Mouse (Mus musculus): ENCODE results near the gene Got1.

Got1 gene

DNA sequence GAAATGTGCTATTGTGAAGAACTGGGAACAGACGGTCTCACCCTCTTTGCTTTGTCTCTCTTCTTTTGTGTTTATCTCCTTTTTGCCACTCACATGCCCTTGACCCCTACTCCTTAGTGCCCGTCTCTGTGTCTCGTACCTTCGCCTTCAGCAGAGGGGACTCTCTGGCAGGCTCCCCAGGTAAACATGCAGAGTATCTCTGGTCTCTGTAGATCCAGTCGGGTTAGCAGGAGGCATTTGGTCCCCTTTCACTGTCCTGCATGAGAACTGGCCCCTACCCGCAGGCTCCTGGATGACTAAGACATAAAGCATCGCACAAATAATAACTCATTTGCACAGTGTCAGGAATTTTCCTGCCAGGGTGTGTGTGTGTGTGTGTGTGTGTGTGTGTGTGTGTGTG lies 48.3 kb downstream of the Got1 start:
- ChIA-PET POLR2A (no interaction called here), CTCF (interaction anchor here in 1 of 4 experiments (0.7 kb wide), 1 partner anchor 18 kb away, joined by 8 read pairs; no protein-coding TSS in a partner anchor)

- ChIA-PET CTCF (no interaction called here), POLR2A (no interaction called here)
These were observed 48.8 kb downstream of the Got1 start for GRCm38 (mm10) chr19:43475642-43476041.

DNA sequence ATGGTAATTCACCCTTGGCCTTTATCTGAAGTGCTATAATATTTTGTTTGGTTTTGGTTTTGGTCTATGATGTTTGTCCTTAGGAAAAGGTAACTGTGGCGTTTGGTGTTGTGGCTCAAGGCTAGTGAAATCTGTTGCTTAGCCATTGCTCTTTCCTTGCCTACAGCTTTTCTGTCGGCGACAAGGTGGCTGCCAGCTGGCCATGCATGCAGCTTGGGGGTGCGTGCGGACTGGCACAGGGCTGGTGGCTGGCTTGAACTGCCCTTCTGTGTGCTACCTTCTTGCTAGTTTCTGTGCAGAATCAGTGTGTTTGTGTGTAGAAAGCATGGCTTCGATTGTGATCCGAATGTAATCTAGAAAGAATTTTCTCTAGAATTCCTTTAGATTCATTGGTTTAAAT lies 51.6 kb downstream of the Got1 start:
- ChIA-PET POLR2A (interaction anchor here in 1 of 4 experiments (0.6 to 0.8 kb wide), 3 partner anchors 69 to 414 kb away, joined by 3 to 4 read pairs (median 4); no protein-coding TSS in a partner anchor), CTCF (interaction anchor here in 2 of 4 experiments (0.6 to 1.6 kb wide), 2 partner anchors 18 to 58 kb away, joined by 3 to 6 read pairs; no protein-coding TSS in a partner anchor)

- POLR2A ChIA-PET = interaction anchor here in 3 of 4 experiments (0.6 to 1.4 kb wide), 7 partner anchors 11 to 415 kb away, joined by 3 to 5 read pairs (median 4); partner anchors contain the start of gene Slc25a28 (in 1 of the 3)
- CTCF ChIA-PET = interaction anchor here in 3 of 4 experiments (0.6 to 1.6 kb wide), 3 partner anchors 9 to 58 kb away, joined by 3 to 6 read pairs (median 3); no protein-coding TSS in a partner anchor
These were observed 52.1 kb downstream of the Got1 start for GRCm38 (mm10) chr19:43472331-43472730.

- CTCF ChIA-PET = interaction anchor here in 2 of 4 experiments (0.5 to 0.6 kb wide), 2 partner anchors 267 to 713 kb away, joined by 3 to 7 read pairs; no protein-coding TSS in a partner anchor
- POLR2A ChIA-PET = no interaction called here
These were observed 55.1 kb downstream of the Got1 start for GRCm38 (mm10) chr19:43469333-43469732.

DNA sequence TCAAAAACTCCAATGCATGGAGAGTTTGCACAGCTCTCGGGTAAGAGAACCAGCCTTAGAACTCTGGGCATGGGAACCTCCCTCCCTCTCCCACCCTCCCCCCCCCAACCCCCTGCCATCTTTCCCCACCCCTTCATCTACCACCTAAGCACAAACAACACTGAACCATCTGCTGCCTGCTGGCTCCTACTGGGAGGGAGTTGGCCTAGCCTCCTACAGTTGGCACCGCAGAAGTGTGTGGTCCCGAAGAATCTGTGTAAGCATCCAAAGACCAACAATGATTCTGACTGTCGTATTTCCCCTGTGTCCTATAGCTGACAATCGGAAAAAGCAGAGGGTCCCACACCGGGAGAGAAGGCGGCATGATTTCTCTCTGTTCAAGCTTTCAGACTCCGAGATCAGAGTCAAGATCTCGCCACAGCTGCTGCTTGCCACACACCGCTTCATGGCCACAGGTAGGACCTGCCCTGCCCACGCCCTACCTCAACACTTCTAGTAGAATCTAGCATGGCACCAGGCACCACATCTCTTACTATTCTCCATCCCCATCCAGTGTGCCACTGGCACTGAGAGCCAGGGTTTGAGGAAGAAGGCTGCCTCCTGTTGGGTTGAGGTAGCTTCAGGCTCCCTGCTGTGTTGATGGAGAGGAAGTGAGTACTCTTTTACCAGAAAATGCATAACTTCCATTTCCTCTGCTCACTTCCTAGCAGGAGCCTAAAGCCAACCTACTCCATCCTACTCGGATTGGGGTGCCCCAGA lies 56.3 kb downstream of the Got1 start:
- CTCF ChIA-PET = no interaction called here
- POLR2A ChIA-PET = interaction anchor here in 1 of 4 experiments (0.6 kb wide), 1 partner anchor 591 kb away, joined by 3 read pairs; no protein-coding TSS in a partner anchor

DNA sequence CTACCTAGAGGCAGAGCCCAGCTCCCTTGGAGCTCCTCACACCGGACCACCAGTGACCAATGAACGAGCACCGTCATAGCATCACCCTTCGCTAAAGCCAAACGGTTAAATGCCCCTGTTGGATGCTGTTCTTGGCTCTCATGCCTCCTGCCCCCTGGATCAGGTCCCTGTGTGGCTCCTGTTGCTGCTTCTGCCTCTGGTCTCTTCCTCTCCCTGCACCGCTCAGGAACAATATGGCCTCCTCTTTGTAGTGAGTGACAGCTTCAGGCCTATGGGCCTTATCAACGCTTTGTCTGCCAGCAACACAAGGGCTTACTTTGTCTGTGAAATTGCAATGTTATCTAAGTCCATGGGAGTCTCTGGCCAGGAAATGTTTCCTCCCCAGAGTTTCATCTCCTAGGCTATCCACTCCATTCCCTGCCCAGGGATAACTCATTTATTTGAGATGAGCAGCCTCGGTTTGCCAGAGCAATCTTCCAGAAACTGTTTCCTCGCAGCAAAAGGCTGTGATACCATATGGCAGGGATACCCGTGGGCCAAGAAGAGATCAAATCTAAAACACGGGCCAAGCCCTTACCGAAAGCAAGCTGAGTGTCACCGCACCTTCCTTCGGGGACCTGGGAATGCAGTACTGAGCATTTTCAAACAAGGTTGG lies 58.7 kb downstream of the Got1 start:
- POLR2A ChIA-PET = no interaction called here
- CTCF ChIA-PET = interaction anchor here in 1 of 4 experiments (0.6 kb wide), 1 partner anchor 9 kb away, joined by 4 read pairs; no protein-coding TSS in a partner anchor

DNA sequence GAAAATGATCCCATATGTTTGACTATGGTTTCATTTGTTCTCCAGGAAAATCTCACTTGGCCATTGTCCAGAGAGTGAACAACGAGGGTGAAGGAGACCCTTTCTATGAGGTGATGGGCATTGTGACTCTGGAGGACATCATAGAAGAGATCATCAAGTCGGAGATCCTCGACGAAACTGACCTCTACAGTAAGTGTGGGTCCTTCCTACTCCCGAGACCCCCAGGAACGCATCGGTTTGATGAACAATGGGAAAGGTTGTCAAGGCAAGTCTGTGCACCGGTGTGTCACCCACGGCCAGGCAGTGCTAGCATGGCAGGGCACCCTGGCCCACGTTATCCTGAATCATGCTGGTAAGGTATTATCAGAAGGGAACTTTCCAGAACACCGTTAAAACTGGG lies 59.3 kb downstream of the Got1 start:
- CTCF ChIA-PET = no interaction called here
- POLR2A ChIA-PET = no interaction called here

DNA sequence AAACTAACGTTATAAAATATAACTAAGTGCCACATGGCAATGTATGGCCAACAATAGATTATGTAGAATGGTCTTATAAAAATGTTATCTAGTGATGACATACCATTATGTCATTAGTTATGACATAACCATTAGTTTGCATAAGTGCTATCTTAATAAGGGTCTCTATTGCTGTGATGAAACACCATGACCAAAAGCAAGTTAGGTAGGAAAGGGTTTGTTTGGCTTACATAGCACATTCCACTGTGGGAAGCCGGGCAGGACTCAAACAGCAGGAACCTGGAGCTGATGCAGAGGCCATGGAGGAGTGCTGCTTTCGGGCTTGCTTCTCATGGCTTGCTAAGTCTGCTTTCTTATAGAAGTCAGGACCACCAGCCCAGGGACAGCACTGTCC lies 60.1 kb downstream of the Got1 start:
- ChIA-PET CTCF (no interaction called here), POLR2A (no interaction called here)

DNA sequence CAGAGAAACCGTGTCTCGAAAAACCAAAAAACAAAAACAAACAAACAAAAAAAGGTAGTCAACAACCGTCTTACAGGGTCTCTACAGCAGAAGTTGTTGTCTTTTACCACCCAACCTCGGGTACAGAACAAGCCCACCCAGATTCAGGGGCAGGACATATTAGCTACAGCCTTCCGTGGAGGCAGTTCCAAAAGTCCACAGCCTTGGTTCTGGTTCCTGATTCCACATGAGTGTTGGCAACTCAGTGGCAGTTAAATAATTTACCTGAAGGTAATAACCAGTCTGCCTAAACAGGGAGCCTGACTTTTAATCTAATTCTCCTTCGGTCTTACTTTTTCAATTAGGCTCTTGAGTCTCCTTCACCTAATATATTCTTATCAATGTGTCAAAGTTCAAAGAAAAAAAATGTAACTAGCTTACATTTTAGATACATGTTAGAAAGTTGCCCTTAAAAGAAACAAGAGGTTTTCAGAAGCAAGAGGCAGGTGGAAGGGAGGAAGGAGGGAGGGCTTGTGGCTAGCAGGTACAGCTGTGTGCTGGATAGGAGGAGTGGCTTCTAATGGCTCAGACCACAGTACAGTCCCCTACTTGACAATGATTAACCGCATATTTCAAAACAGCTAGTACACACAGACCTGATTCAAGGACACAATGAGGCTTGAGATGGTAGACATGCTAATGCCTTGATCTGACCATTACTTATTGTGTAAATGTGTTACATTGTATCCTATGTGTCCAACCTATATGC lies 60.7 kb downstream of the Got1 start:
- POLR2A ChIA-PET = interaction anchor here in 1 of 4 experiments (2.0 kb wide), 1 partner anchor 19 kb away, joined by 4 read pairs; no protein-coding TSS in a partner anchor

DNA sequence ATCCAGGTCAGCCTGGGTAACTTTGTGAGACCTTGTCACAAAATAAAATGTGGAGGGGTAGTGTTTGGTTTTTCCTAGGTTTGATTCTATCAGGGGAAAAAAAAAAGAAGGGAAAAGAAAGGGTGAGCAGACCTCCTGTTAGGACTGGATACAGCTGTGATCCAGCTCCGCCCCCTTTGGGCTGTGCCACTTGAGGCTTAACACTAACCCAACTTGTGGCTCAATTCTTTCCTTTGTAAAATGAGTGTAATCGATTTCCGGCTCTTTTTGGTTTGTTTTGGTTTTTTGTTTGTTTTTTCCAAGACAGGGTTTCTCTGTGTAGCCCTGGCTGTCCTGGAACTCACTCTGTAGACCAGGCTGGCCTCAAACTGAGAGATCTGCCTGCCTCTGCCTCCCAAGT lies 62.3 kb downstream of the Got1 start:
- POLR2A ChIA-PET = interaction anchor here in 3 of 4 experiments (0.7 to 2.0 kb wide), 5 partner anchors 10 to 606 kb away, joined by 3 to 5 read pairs (median 3); no protein-coding TSS in a partner anchor

More for the DNA sequence above, 60.7 kb downstream of the Got1 start:
- CTCF ChIA-PET = no interaction called here

GRCm38 (mm10) chr19:43460481-43460880 lies 63.9 kb downstream of the Got1 start:
- CTCF ChIA-PET = interaction anchor here in 2 of 4 experiments (0.6 to 1.5 kb wide), 2 partner anchors 70 to 315 kb away, joined by 3 read pairs; no protein-coding TSS in a partner anchor
- POLR2A ChIA-PET = interaction anchor here in 1 of 4 experiments (1.1 kb wide), 1 partner anchor 8 kb away, joined by 4 read pairs; no protein-coding TSS in a partner anchor

More for the DNA sequence above, 62.3 kb downstream of the Got1 start:
- CTCF ChIA-PET = interaction anchor here in 2 of 4 experiments (0.5 to 0.6 kb wide), 2 partner anchors 33 to 144 kb away, joined by 6 to 9 read pairs; no protein-coding TSS in a partner anchor

GRCm38 (mm10) chr19:43459948-43460347 lies 64.5 kb downstream of the Got1 start:
- POLR2A ChIA-PET = no interaction called here
- CTCF ChIA-PET = interaction anchor here in 1 of 4 experiments (1.5 kb wide), 1 partner anchor 70 kb away, joined by 3 read pairs; no protein-coding TSS in a partner anchor

GRCm38 (mm10) chr19:43453025-43453424 lies 71.4 kb downstream of the Got1 start:
- POLR2A ChIA-PET = interaction anchor here in 2 of 4 experiments (1.0 to 1.7 kb wide), 4 partner anchors 8 to 13 kb away, joined by 3 to 4 read pairs (median 4); partner anchors contain the start of gene Cnnm1 (in 1 of the 2)
- CTCF ChIA-PET = no interaction called here

- ChIA-PET CTCF (no interaction called here), POLR2A (interaction anchor here in 3 of 4 experiments (0.6 to 2.2 kb wide), 7 partner anchors 9 to 131 kb away, joined by 3 to 7 read pairs (median 4); partner anchors contain the start of gene Cnnm1 (in 1 of the 3))
These were observed 72.2 kb downstream of the Got1 start for GRCm38 (mm10) chr19:43452176-43452575.

DNA sequence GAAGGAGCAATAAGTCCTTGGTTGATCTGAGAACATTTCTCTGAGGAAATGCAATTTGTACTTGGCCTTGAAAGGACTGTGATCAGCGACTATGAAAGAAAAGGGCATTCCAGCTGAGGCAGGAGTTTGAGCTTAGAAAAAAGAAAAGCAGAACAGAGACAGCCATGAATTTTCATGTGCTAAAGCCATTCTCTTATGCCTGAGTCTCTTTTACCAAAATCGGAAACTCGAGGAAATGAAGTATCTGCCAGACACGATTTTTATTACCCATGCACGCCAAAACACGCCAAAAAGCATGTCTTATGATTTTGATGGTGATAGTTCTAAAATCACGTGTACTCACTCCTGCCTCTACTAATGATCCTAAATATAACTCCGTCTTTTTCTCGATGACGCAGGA lies 72.8 kb downstream of the Got1 start:
- CTCF ChIA-PET = no interaction called here

More for the DNA sequence above, 72.8 kb downstream of the Got1 start:
- POLR2A ChIA-PET = interaction anchor here in 3 of 4 experiments (0.9 to 2.2 kb wide), 5 partner anchors 8 to 28 kb away, joined by 3 to 7 read pairs (median 4); partner anchors contain the start of gene Cnnm1 (in 1 of the 3)
